Mouse (Mus musculus): ENCODE data around the gene Frmd4b.

GRCm38 (mm10) chr6:97266661-97267060 lies 350.7 kb downstream of the Frmd4b start:
- TF ChIP-seq CTCF (IDR thresholded peaks at IDR 0.05; ENCODE audit: low read depth, low read length) (no peak), POLR2AphosphoS5 (IDR thresholded peaks at IDR 0.05; ENCODE audit: insufficient replicate concordance, low read depth, low read length) (no peak)
